Mouse (Mus musculus) hindbrain, embryonic 13.5 days (tissue): ENCODE data around the gene Ppp1r13b. TPM values are rescaled to one million over a fixed set of nuclear protein-coding genes. Genes with fewer than 3 reads are reported as not detected.

Experiments
- ATAC-seq: fragments of 200-750 bp; cut with Nextera tagmentation; 2 replicates; pipeline ENCODE4 v1.8.0; 2017; ENCODE audit warnings: moderate TSS enrichment; ENCODE audit not compliant: low FRiP score
- H3K27ac ChIP-seq: fragments of 300-500 bp; sonication (generic); 2 replicates; pipeline ENCODE4 v1.5.1; 2015; ENCODE audit warnings: inconsistent platforms, mild to moderate bottlenecking, moderate library complexity
- H3K27me3 ChIP-seq: fragments of 300-500 bp; sonication (generic); 2 replicates; pipeline ENCODE4 v1.6.1; 2015; ENCODE audit warnings: mild to moderate bottlenecking, inconsistent platforms
- H3K36me3 ChIP-seq: fragments of 300-500 bp; sonication (generic); 2 replicates; pipeline ENCODE4 v1.6.1; 2015; ENCODE audit warnings: mild to moderate bottlenecking, inconsistent platforms
- H3K4me1 ChIP-seq: fragments of 300-500 bp; sonication (generic); replicated peaks from 2 replicates; pipeline ENCODE4 v1.6.1; 2015; ENCODE audit warnings: inconsistent platforms
- H3K4me2 ChIP-seq: fragments of 300-500 bp; sonication (generic); 2 replicates; pipeline ENCODE4 v1.6.1; 2015; ENCODE audit warnings: inconsistent platforms, mild to moderate bottlenecking, moderate library complexity
- H3K4me3 ChIP-seq: fragments of 300-500 bp; sonication (generic); 2 replicates; pipeline ENCODE4 v1.5.1; 2015; ENCODE audit warnings: mild to moderate bottlenecking, inconsistent platforms
- H3K9ac ChIP-seq: fragments of 300-500 bp; sonication (generic); 2 replicates; pipeline ENCODE4 v1.6.1; 2015; ENCODE audit warnings: mild to moderate bottlenecking, inconsistent platforms
- H3K9me3 ChIP-seq: fragments of 300-500 bp; sonication (generic); 2 replicates; pipeline ENCODE4 v1.6.1; 2016; ENCODE audit warnings: inconsistent platforms
- WGBS: fragments of 180-500 bp; shearing (Covaris S2); methylation state at CpG from one replicate; pipeline ENCODE4 v1.1.7; 2015; 5-methylcytosine and 5-hydroxymethylcytosine counted together
- polyA plus RNA-seq: library from polyadenylated mRNA; unstranded; fragments of >200 nt; fragmentation: Nextera tagmentation; extraction: Ambion mirVana; gene quantifications from 2 replicates; pipeline ENCODE4 v1.2.1, GENCODE M21; 2015

The Ppp1r13b gene
- polyA plus RNA-seq, 1 experiment from 2014 or later, result 25.5 TPM

DNA sequence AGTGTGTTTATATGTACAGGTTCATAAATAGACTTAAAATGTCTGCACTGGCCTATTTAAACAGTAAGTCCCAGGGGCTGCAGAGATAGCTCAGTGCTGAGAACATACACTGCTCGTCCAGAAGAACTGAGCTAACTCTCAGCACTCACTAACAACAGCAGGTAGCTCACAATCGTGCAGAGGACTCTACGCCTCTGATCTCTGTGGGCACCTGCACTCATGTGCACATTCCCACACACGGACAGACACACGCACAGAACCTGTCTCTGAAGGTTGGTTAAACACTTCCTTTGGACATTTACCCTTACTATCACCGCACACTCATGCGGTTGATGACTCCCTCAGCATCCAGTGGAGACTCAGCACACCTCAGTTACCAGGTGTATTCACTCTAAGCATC is 37.1 kb downstream of the Ppp1r13b start:
- no peak for ATAC-seq
- H3K4me1 ChIP-seq, result no peaks in the 10 kb centered on the region
- no peak overlapping the region for H3K4me3 ChIP-seq
- no peaks in the 10 kb centered on the region for H3K9me3 ChIP-seq
- no peak overlapping the region for H3K9ac ChIP-seq
- no peak overlapping the region for H3K4me2 ChIP-seq
- H3K36me3 ChIP-seq, result peaks cover 34% of the 10 kb centered on the region
- H3K27ac ChIP-seq, result no peak overlapping the region
- WGBS, result 87% methylated on average over 7 of the region's 7 CpGs
- no peaks in the 10 kb centered on the region for H3K27me3 ChIP-seq

DNA sequence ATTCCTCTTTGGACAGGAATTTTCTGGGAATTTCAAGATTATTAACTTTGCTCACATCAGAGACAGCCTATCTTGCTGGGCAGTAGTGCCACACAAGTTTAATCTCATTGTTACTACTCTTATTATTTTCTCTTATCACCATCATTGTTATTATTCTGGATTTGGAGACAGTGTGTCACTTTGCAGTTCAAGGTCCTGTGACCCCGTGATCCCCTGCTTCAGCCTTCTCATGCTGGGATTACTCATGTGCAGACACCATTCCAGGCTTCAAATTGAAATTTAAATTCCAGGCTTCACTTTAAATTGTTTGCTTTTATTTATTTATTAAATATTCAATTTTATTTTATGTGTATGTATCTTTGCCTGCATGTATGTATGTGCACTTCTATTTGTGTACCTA is 38.1 kb downstream of the Ppp1r13b start:
- H3K27me3 ChIP-seq, result no peaks in the 10 kb centered on the region
- 85% methylated on average over 1 of the region's 1 CpGs for WGBS
- no peak overlapping the region for H3K4me3 ChIP-seq
- H3K4me2 ChIP-seq, result no peak overlapping the region
- H3K27ac ChIP-seq, result no peak overlapping the region
- H3K36me3 ChIP-seq, result peaks cover 41% of the 10 kb centered on the region
- H3K9me3 ChIP-seq, result no peaks in the 10 kb centered on the region
- no peak for ATAC-seq
- H3K4me1 ChIP-seq, result no peaks in the 10 kb centered on the region
- no peak overlapping the region for H3K9ac ChIP-seq

DNA sequence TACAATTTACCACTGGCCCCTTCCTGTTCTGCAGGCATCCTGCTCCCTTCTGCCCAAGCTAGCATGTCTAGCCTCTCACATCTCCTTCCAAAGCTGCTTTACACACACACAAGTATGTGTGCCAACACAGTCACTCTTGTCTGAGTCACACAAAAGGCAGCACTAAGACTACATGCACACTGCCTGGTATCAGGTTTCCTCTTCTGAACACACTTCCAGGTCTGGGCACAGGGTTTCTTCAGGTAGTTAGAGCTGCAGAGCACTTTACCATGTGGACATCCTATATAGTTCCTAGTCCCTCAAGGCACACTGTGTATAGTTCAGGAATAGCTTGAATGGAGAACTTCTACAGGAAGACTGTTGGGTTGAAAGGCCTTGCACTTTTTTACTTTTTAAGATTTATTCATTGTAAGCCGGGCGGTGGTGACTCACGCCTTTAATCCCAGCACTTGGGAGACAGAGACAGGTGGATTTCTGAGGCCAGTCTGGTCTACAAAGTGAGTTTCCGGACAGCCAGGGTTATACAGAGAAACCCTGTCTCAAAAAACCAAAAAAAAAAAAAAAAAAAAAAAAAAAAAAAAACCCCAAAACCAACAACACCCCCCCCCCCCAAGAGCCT is 43.6 kb downstream of the Ppp1r13b start:
- H3K9me3 ChIP-seq, result no peaks in the 10 kb centered on the region
- no peaks in the 10 kb centered on the region for H3K27me3 ChIP-seq
- H3K9ac ChIP-seq, result no peak overlapping the region
- peaks cover 34% of the 10 kb centered on the region for H3K36me3 ChIP-seq
- H3K4me3 ChIP-seq, result no peak overlapping the region
- no peak for ATAC-seq
- no peak overlapping the region for H3K27ac ChIP-seq
- WGBS, result 96% methylated on average over 4 of the region's 4 CpGs
- no peak overlapping the region for H3K4me2 ChIP-seq
- H3K4me1 ChIP-seq, result no peaks in the 10 kb centered on the region

DNA sequence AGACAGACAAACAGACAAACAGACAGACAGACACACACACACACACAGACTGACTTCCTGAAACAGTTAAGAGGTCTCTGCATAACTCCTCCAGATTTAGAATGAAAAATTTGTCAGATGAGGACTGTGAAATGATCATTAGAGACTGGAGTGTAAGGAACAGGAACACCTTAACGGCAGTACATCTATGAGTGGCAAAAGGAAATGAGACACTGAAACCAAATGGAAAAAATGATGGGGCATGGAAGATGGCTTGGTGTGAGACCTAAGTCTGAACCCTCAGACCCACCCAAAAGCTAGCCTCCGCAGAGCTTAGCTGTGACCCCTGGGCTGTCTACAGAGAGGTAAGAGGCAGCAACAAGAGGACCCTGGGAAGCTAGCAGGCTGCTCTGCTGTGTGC is 52.5 kb downstream of the Ppp1r13b start:
- no peak for ATAC-seq
- Histone ChIP-seq H3K9ac (no peak overlapping the region), H3K36me3 (peaks cover 21% of the 10 kb centered on the region; the same call in 1 of the 2 replicates), H3K4me3 (no peak overlapping the region), H3K4me1 (no peaks in the 10 kb centered on the region), H3K27ac (no peak overlapping the region), H3K27me3 (no peaks in the 10 kb centered on the region), H3K4me2 (no peak overlapping the region), H3K9me3 (no peaks in the 10 kb centered on the region)
- 92% methylated on average over 2 of the region's 2 CpGs for WGBS

DNA sequence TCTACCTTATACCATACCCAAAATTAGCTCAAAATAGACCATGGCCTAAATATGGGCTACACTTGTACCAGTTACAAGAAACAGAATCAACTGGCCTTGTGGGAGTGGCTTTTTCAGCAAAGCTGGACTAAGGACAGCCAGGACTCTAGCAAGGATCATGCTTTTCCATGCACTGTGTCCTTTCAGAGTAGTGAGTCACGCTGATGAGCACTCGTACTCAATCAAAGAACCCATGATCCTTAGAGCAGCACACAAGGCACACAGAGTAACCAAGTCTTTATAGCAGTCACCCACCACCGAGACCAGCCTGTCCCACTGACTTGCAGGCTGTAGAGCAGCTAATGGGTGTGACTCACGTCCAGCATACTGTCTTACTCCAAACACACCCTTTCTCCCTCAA is 54.4 kb downstream of the Ppp1r13b start:
- 75% methylated on average over 4 of the region's 4 CpGs for WGBS
- Histone ChIP-seq H3K9ac (no peak overlapping the region), H3K4me2 (no peak overlapping the region), H3K36me3 (peaks cover 18% of the 10 kb centered on the region; the same call in 1 of the 2 replicates), H3K27ac (no peak overlapping the region), H3K9me3 (no peaks in the 10 kb centered on the region), H3K4me3 (no peak overlapping the region), H3K27me3 (no peaks in the 10 kb centered on the region), H3K4me1 (no peaks in the 10 kb centered on the region)
- ATAC-seq, result no peak

DNA sequence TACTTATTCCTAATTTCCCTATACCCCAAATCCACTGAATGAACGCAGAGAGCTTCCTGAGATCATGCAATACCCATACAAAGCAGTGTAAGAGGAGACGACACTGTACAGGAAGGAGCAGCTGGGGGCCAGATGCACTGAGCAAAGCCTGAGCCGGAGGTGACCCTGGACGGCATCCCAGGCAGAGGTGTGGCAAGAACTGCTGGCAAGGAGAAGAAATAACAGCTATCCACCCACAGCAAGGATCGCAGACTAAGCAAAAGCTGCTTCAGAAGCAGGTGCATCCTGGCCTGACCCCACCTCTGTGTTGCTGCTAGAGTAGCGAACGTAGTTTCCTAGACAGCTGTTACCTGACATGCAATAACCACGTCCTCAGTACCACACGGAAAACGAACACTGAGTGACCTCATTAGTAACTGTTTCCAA is 54.9 kb downstream of the Ppp1r13b start:
- H3K9me3 ChIP-seq, result no peaks in the 10 kb centered on the region
- H3K4me3 ChIP-seq, result no peak overlapping the region
- H3K9ac ChIP-seq, result no peak overlapping the region
- WGBS, result 72% methylated on average over 10 of the region's 10 CpGs
- no peak overlapping the region for H3K27ac ChIP-seq
- peaks cover 15% of the 10 kb centered on the region; the same call in 1 of the 2 replicates for H3K36me3 ChIP-seq
- ATAC-seq, result no peak
- no peaks in the 10 kb centered on the region for H3K27me3 ChIP-seq
- no peaks in the 10 kb centered on the region for H3K4me1 ChIP-seq
- no peak overlapping the region for H3K4me2 ChIP-seq

DNA sequence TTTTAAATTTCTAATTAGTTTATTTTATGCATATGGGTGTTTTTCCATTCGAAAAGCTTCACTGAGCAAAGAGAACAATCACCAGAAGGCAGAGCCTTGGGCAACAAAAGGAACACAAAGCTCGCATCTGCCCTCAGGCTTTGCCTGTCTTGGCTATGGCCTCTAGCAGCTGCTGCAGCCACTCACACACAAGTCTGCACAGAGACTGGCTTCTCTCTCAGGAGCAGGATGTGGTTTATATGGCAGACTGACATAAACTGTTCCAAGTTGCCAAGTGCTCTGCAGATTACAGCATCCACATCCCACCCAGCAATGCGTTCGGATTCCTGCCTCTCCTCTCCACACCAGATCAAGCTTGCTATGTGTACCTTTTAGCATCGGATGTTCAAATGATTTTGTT is 56.2 kb downstream of the Ppp1r13b start:
- no peak overlapping the region for H3K4me3 ChIP-seq
- H3K27ac ChIP-seq, result no peak overlapping the region
- H3K36me3 ChIP-seq, result peaks cover 7% of the 10 kb centered on the region; the same call in 1 of the 2 replicates
- no peaks in the 10 kb centered on the region for H3K9me3 ChIP-seq
- no peak overlapping the region for H3K9ac ChIP-seq
- no peak for ATAC-seq
- 80% methylated on average over 5 of the region's 5 CpGs for WGBS
- no peaks in the 10 kb centered on the region for H3K27me3 ChIP-seq
- H3K4me1 ChIP-seq, result no peaks in the 10 kb centered on the region
- no peak overlapping the region for H3K4me2 ChIP-seq

DNA sequence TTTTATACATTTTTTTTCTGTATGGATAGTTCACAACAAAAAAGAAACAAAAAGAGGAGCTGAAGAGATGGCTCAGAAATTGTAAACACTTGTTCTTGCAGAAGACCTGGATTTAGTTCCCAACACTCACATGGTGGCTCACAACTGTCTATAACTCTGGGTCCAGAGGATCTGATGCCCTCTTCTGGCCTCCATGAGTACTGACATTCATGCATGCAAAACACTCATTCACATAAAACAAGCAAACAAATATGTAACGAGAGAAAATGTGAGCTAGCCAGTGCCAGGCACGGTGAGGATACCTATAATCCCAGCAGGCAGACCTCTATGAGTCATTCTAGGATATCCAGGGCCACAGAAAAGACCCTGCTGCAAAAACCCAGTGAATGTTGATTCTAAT is 56.7 kb downstream of the Ppp1r13b start:
- H3K36me3 ChIP-seq, result peaks cover 4% of the 10 kb centered on the region; the same call in 1 of the 2 replicates
- no peak overlapping the region for H3K9ac ChIP-seq
- no peaks in the 10 kb centered on the region for H3K4me1 ChIP-seq
- no peaks in the 10 kb centered on the region for H3K27me3 ChIP-seq
- H3K4me2 ChIP-seq, result no peak overlapping the region
- H3K27ac ChIP-seq, result no peak overlapping the region
- no peak overlapping the region for H3K4me3 ChIP-seq
- 68% methylated on average over 2 of the region's 2 CpGs for WGBS
- no peaks in the 10 kb centered on the region for H3K9me3 ChIP-seq
- ATAC-seq, result no peak

DNA sequence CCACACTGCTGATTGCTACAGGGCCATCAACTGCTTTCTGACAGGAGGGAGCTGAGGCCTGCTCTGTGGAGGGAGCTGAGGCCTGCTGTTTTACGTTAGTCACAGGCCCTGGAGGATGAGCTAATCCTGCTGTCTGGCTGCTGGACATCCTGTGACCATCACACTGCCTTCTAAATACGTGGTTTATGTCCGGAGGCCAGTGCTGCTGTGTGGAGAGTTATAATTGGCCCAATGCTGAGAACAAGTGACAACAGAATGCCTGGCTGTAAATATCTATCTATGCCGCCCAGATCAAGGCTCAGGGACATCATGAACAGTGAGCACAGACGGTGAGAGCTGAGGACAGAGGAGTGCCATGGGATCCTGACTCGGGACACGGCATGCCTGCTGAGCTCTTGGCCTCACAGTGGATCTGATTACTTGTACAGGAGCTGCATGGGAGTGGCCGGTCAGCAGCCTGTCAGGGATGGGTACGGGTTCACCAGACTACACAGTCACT is 59.6 kb downstream of the Ppp1r13b start:
- no peak overlapping the region for H3K4me3 ChIP-seq
- 71% methylated on average over 9 of the region's 9 CpGs for WGBS
- H3K4me1 ChIP-seq, result no peaks in the 10 kb centered on the region
- no peak overlapping the region for H3K9ac ChIP-seq
- no peaks in the 10 kb centered on the region for H3K9me3 ChIP-seq
- peaks cover under 1% of the 10 kb centered on the region for H3K36me3 ChIP-seq
- ATAC-seq, result no peak
- H3K27ac ChIP-seq, result no peak overlapping the region
- no peak overlapping the region for H3K4me2 ChIP-seq
- H3K27me3 ChIP-seq, result no peaks in the 10 kb centered on the region

DNA sequence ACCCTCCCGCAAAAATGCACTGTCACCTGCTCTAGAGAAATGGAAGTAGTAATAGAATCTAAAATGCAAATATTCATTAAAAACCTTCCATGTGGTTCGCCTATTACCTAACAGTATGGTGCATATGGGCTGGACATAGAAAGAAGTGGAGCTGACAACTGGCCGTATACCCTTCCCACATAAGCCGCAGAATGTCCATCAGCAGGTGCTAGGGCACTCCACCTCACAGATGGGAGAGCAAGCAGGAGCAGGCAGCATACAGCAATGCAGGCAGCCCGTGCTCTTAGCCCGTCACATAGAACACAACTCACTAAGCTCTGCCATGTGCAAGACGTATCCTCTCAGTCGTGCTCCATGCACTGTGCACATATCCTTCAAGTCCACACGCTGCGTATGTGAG is 61.1 kb downstream of the Ppp1r13b start:
- no peak overlapping the region for H3K4me2 ChIP-seq
- H3K9me3 ChIP-seq, result no peaks in the 10 kb centered on the region
- no peak overlapping the region for H3K4me3 ChIP-seq
- no peak overlapping the region for H3K9ac ChIP-seq
- WGBS, result 86% methylated on average over 10 of the region's 10 CpGs
- no peak overlapping the region for H3K27ac ChIP-seq
- peaks cover 10% of the 10 kb centered on the region for H3K36me3 ChIP-seq
- H3K27me3 ChIP-seq, result no peaks in the 10 kb centered on the region
- no peak for ATAC-seq
- H3K4me1 ChIP-seq, result no peaks in the 10 kb centered on the region

DNA sequence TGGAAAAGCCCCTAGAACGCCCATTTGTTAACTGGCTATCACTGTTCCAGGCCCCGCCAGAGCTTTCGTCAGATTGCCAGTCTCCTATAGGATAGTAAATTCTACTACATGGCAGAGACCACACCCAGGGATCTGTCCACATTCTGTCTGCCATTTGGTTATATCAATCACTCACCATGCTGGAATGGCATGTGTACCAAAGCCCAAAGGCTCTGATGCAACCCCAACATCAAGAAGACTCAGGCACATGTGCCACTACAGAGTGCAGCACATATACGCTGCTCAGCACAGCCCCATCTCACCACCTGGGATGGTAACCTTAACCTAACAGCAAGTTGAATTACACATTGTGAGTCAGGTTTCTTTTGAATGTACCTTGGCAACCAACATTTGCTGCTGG is 62.0 kb downstream of the Ppp1r13b start:
- peaks cover 13% of the 10 kb centered on the region for H3K36me3 ChIP-seq
- ATAC-seq, result no peak
- no peaks in the 10 kb centered on the region for H3K4me1 ChIP-seq
- no peaks in the 10 kb centered on the region for H3K9me3 ChIP-seq
- no peak overlapping the region for H3K4me3 ChIP-seq
- H3K4me2 ChIP-seq, result no peak overlapping the region
- H3K9ac ChIP-seq, result no peak overlapping the region
- no peaks in the 10 kb centered on the region for H3K27me3 ChIP-seq
- no peak overlapping the region for H3K27ac ChIP-seq
- 91% methylated on average over 4 of the region's 4 CpGs for WGBS

DNA sequence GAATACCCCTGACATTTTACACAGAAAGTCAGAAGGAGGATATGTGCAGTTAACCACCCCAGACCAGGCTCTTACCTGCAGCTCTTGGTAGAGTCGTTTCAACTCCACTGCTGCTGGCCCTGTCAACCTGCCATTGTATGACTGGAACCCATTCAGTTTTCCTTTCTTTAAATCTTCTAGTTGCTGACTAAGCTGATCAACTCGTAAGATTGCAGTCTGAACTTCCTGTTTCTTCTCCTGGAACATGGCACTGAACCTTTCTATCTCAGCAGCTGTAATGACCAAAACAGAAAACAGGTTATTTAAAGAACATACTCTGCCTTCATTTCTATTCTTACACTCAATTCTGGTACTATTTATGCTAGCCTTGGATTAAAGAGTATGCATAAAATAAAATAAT is 64.4 kb downstream of the Ppp1r13b start:
- ATAC-seq, result no peak
- no peaks in the 10 kb centered on the region for H3K9me3 ChIP-seq
- H3K4me2 ChIP-seq, result no peak overlapping the region
- H3K9ac ChIP-seq, result no peak overlapping the region
- H3K27me3 ChIP-seq, result no peaks in the 10 kb centered on the region
- no peak overlapping the region for H3K27ac ChIP-seq
- H3K36me3 ChIP-seq, result peaks cover 36% of the 10 kb centered on the region
- no peak overlapping the region for H3K4me3 ChIP-seq
- WGBS, result 73% methylated on average over 2 of the region's 2 CpGs
- H3K4me1 ChIP-seq, result no peaks in the 10 kb centered on the region
